Mouse (Mus musculus) MEL (cell line): ENCODE results near the gene Kif24. TPM values are rescaled to one million over a fixed set of nuclear protein-coding genes. Genes with fewer than 3 reads are reported as not detected.

Source experiments
- DNase-seq: peaks from one replicate; pipeline ENCODE4 v3.0.0; 2011; ENCODE audit warnings: low read depth, low spot score
- H3K27ac ChIP-seq: 2 replicates; pipeline ENCODE4 v1.5.1; 2012; ENCODE audit warnings: low read depth, mild to moderate bottlenecking, control low read depth, low read length, moderate library complexity; ENCODE audit not compliant: control insufficient read depth
- H3K27me3 ChIP-seq, 2 experiments: fragments of 150-350 bp in 1 of 2; sonication (generic) in 1 of 2; 2 replicates each; pipeline ENCODE4 v1.6.1; 2012; ENCODE audit warnings: low read length in 2 of 2, mild to moderate bottlenecking in 2 of 2, improper control_type of control experiment in 1 of 2, moderate library complexity in 1 of 2; ENCODE audit not compliant: insufficient read depth in 2 of 2, control insufficient read depth in 1 of 2
- H3K36me3 ChIP-seq, 2 experiments: 2 replicates each; pipeline ENCODE4 v1.6.1; 2012 to 2014; ENCODE audit warnings: low read length in 2 of 2, improper control_type of control experiment in 1 of 2, inconsistent platforms in 1 of 2, mild to moderate bottlenecking in 1 of 2; ENCODE audit not compliant: insufficient read depth in 2 of 2, control insufficient read depth in 1 of 2
- H3K4me1 ChIP-seq, 2 experiments: fragments of 150-350 bp in 1 of 2; sonication (generic) in 1 of 2; 2 replicates each; pipeline ENCODE4 v1.6.1; 2012; ENCODE audit warnings: low read length in 2 of 2, improper control_type of control experiment in 1 of 2, mild to moderate bottlenecking in 1 of 2; ENCODE audit not compliant: insufficient read depth in 2 of 2, control insufficient read depth in 1 of 2
- H3K4me3 ChIP-seq, 2 experiments: fragments of 150-350 bp in 1 of 2; sonication (generic) in 1 of 2; 2 replicates each; pipeline ENCODE4 v1.5.1; 2012; ENCODE audit warnings: low read depth in 2 of 2, low read length in 2 of 2, mild to moderate bottlenecking in 2 of 2, moderate library complexity in 2 of 2, control low read depth in 1 of 2, improper control_type of control experiment in 1 of 2; ENCODE audit not compliant: control insufficient read depth in 1 of 2, insufficient read depth in 1 of 2
- H3K79me2 ChIP-seq: 2 replicates; pipeline ENCODE4 v1.6.1; 2012; ENCODE audit warnings: mild to moderate bottlenecking, low read length, moderate library complexity; ENCODE audit not compliant: control insufficient read depth, poor library complexity, insufficient read depth
- H3K9ac ChIP-seq: 2 replicates; pipeline ENCODE4 v1.6.1; 2012; ENCODE audit warnings: low read depth, mild to moderate bottlenecking, control low read depth, low read length, moderate library complexity; ENCODE audit not compliant: control insufficient read depth, poor library complexity, severe bottlenecking
- H3K9me3 ChIP-seq: fragments of 150-350 bp; sonication (generic); replicated peaks from 2 replicates; pipeline ENCODE4 v1.6.1; 2012; ENCODE audit warnings: mild to moderate bottlenecking, low read length, improper control_type of control experiment, moderate library complexity; ENCODE audit not compliant: insufficient read depth
- CHD2 ChIP-seq: IDR thresholded peaks from 2 replicates; pipeline ENCODE4 v1.6.1; 2011; ENCODE audit warnings: low read length, improper control_type of control experiment
- E2F4 ChIP-seq: IDR thresholded peaks from 2 replicates; pipeline ENCODE4 v1.6.1; 2011; ENCODE audit warnings: low read depth, low read length, improper control_type of control experiment, borderline replicate concordance
- ETS1 ChIP-seq: IDR thresholded peaks from 2 replicates; pipeline ENCODE4 v1.6.1; 2012; ENCODE audit warnings: low read depth, mild to moderate bottlenecking, inconsistent platforms, low read length, improper control_type of control experiment, moderate library complexity
- GATA1 ChIP-seq: IDR thresholded peaks from 2 replicates; pipeline ENCODE4 v1.6.1; 2011; ENCODE audit warnings: low read depth, low read length, improper control_type of control experiment
- HCFC1 ChIP-seq: IDR thresholded peaks from 2 replicates; pipeline ENCODE4 v1.6.1; 2012; ENCODE audit warnings: low read depth, mild to moderate bottlenecking, inconsistent platforms, low read length, improper control_type of control experiment, moderate library complexity
- MAFK ChIP-seq: IDR thresholded peaks from 2 replicates; pipeline ENCODE4 v1.6.1; 2011; ENCODE audit warnings: low read depth, mild to moderate bottlenecking, low read length, improper control_type of control experiment, borderline replicate concordance
- MAX ChIP-seq: IDR thresholded peaks from 2 replicates; pipeline ENCODE4 v1.6.1; 2011; ENCODE audit warnings: low read length, improper control_type of control experiment
- MEF2A ChIP-seq: IDR thresholded peaks from 2 replicates; pipeline ENCODE4 v1.6.1; 2014; ENCODE audit warnings: low read depth, mild to moderate bottlenecking, inconsistent platforms, low read length, improper control_type of control experiment; ENCODE audit not compliant: poor library complexity, insufficient replicate concordance, severe bottlenecking; ENCODE audit errors: extremely low read depth
- MYB ChIP-seq: IDR thresholded peaks from 2 replicates; pipeline ENCODE4 v1.6.1; 2011; ENCODE audit warnings: mild to moderate bottlenecking, low read depth, low read length, improper control_type of control experiment
- MYC ChIP-seq: IDR thresholded peaks from 2 replicates; pipeline ENCODE4 v1.6.1; 2011; ENCODE audit warnings: low read depth, mild to moderate bottlenecking, low read length, improper control_type of control experiment, moderate library complexity
- NELFE ChIP-seq: IDR thresholded peaks from 2 replicates; pipeline ENCODE4 v1.6.1; 2011; ENCODE audit warnings: low read depth, low read length, improper control_type of control experiment
- POLR2AphosphoS2 ChIP-seq: IDR thresholded peaks from 2 replicates; pipeline ENCODE4 v1.6.1; 2011; ENCODE audit warnings: low read length, improper control_type of control experiment
- SIN3A ChIP-seq: IDR thresholded peaks from 2 replicates; pipeline ENCODE4 v1.6.1; 2012; ENCODE audit warnings: low read length, improper control_type of control experiment, inconsistent platforms
- TAL1 ChIP-seq: IDR thresholded peaks from 2 replicates; pipeline ENCODE4 v1.6.1; 2012; ENCODE audit warnings: mild to moderate bottlenecking, inconsistent platforms, low read length, moderate library complexity, mixed read lengths
- USF1 ChIP-seq: IDR thresholded peaks from 2 replicates; pipeline ENCODE4 v1.6.1; 2014; ENCODE audit warnings: low read depth, mild to moderate bottlenecking, inconsistent platforms, low read length, improper control_type of control experiment, moderate library complexity
- USF2 ChIP-seq, 2 experiments: IDR thresholded peaks; 2 replicates each; pipeline ENCODE4 v1.6.1; 2011 to 2012; ENCODE audit warnings: improper control_type of control experiment in 2 of 2, low read length in 2 of 2, borderline replicate concordance in 1 of 2, inconsistent platforms in 1 of 2, low read depth in 1 of 2, mild to moderate bottlenecking in 1 of 2; ENCODE audit not compliant: insufficient read depth in 1 of 2
- ZMIZ1 ChIP-seq: IDR thresholded peaks from 2 replicates; pipeline ENCODE4 v1.6.1; 2012; ENCODE audit warnings: low read depth, mild to moderate bottlenecking, inconsistent platforms, low read length, improper control_type of control experiment, moderate library complexity
- ZNF384 ChIP-seq: IDR thresholded peaks from 2 replicates; pipeline ENCODE4 v1.6.1; 2012; ENCODE audit warnings: low read depth, mild to moderate bottlenecking, inconsistent platforms, low read length, improper control_type of control experiment
- polyA plus RNA-seq, 2 experiments: library from polyadenylated mRNA; stranded (reverse) in 1 of 2; unstranded in 1 of 2; fragments of >175 nt in 1 of 2; fragments of >200 nt in 1 of 2; gene quantifications; 2 replicates each; pipeline versions ENCODE4 v1.2.1 to v1.2.4; 2012; ENCODE audit warnings: low replicate concordance in 2 of 2, low read depth in 1 of 2; ENCODE audit not compliant: insufficient read length in 2 of 2, insufficient read depth in 1 of 2, missing spikeins in 1 of 2
- total RNA-seq: library from RNA; depleted of rRNA; stranded (reverse); fragments of 300-350 nt; gene quantifications from 2 replicates; pipeline ENCODE4 v1.2.3, GENCODE M21; 2012

The Kif24 gene
- total and polyA plus RNA-seq, 3 experiments, result 11.6 to 13.2 TPM; not detected in 1

- no peak for TF ChIP-seq ZNF384
- no peak for TF ChIP-seq MYB
- TF ChIP-seq HCFC1, result peak; percentile 97
- TF ChIP-seq CHD2, result no peak
- TF ChIP-seq GATA1, result no peak
- TF ChIP-seq MAX, result no peak
- TF ChIP-seq MEF2A, result no peak
- peak; percentile 54; the same call in 1 of the 2 replicates for TF ChIP-seq SIN3A
- no peak for TF ChIP-seq E2F4
- TF ChIP-seq USF2 (IDR thresholded peaks at IDR 0.05; ENCODE audit: borderline replicate concordance in 1 of 2, insufficient read depth in 1 of 2, low read depth in 1 of 2, low read length in 2 of 2), result no peak
These were observed 38.3 kb upstream of the Kif24 start, which contains the start of gene AI464131 (continued) for GRCm38 (mm10) chr4:41502986-41503412.

GRCm38 (mm10) chr4:41502171-41502940 lies 37.7 kb upstream of the Kif24 start:
- Histone ChIP-seq H3K79me2 (no peaks in the 10 kb centered on the region), H3K9ac (peak overlapping the region; percentile 58), H3K4me1 (peaks cover 4 to 31% of the 10 kb centered on the region in 2 experiments; a peak in 3 of 4 replicates), H3K36me3 (peaks cover 0 to 19% of the 10 kb centered on the region in 2 experiments; a peak in 2 of 4 replicates), H3K4me3 (peak overlapping the region; percentile 60 to 88), H3K9me3 (no peaks in the 10 kb centered on the region), H3K27ac (no peak overlapping the region), H3K27me3 (no peaks in the 10 kb centered on the region)
- TF ChIP-seq HCFC1 (no peak), USF1 (no peak)
- peak; percentile 64 for DNase-seq

- Histone ChIP-seq H3K27me3 (no peaks in the 10 kb centered on the region), H3K4me1 (peaks cover 4 to 25% of the 10 kb centered on the region in 2 experiments; a peak in 3 of 4 replicates), H3K4me3 (no peak overlapping the region), H3K9me3 (no peaks in the 10 kb centered on the region), H3K36me3 (peaks cover 0 to 18% of the 10 kb centered on the region in 2 experiments; a peak in 2 of 4 replicates), H3K79me2 (no peaks in the 10 kb centered on the region), H3K27ac (no peak overlapping the region), H3K9ac (no peak overlapping the region)
- no peak for DNase-seq
- TF ChIP-seq USF2 (IDR thresholded peaks at IDR 0.05; ENCODE audit: borderline replicate concordance in 1 of 2, insufficient read depth in 1 of 2, low read depth in 1 of 2, low read length in 2 of 2) (no peak), ZMIZ1 (no peak), MYC (no peak), TAL1 (no peak), NELFE (no peak), GATA1 (no peak), MAFK (no peak), HCFC1 (no peak), E2F4 (no peak), ETS1 (no peak), SIN3A (no peak), POLR2AphosphoS2 (no peak)
These were observed 36.1 kb upstream of the Kif24 start for GRCm38 (mm10) chr4:41500787-41501186.
